Mouse (Mus musculus): ENCODE data around the gene Fbxo36. TPM values are rescaled to one million over a fixed set of nuclear protein-coding genes. Genes with fewer than 3 reads are reported as not detected.

Gene Fbxo36
- polyA plus RNA-seq, 1 experiment from 2014 or later = 9.4 TPM

- Histone ChIP-seq H3K27ac (ENCODE audit: low read depth) (no peak overlapping the region), H3K9me3 (ENCODE audit: low read depth, low read length) (no peaks in the 10 kb centered on the region), H3K27me3 (ENCODE audit: insufficient read depth, low read length) (no peaks in the 10 kb centered on the region), H3K4me2 (no peak overlapping the region), H3K9ac (no peak overlapping the region), H3K4me3 (ENCODE audit: low read depth, low read length) (no peak overlapping the region), H3K4me1 (ENCODE audit: insufficient read depth) (no peaks in the 10 kb centered on the region), H3K36me3 (ENCODE audit: insufficient read depth) (no peaks in the 10 kb centered on the region)
- DNase-seq (no peak), ATAC-seq (ENCODE audit: insufficient read depth) (no peak)
- TF ChIP-seq CTCF (IDR thresholded peaks at IDR 0.05; ENCODE audit: low read depth) = no peak
Measured at GRCm38 (mm10) chr1:84868311-84868710, 28.7 kb downstream of the Fbxo36 start.

GRCm38 (mm10) chr1:84868841-84869240 lies 29.2 kb downstream of the Fbxo36 start:
- Histone ChIP-seq H3K27ac (ENCODE audit: low read depth) (no peak overlapping the region), H3K9ac (no peak overlapping the region), H3K4me2 (no peak overlapping the region), H3K4me1 (ENCODE audit: insufficient read depth) (no peaks in the 10 kb centered on the region), H3K4me3 (ENCODE audit: low read depth, low read length) (no peak overlapping the region), H3K27me3 (ENCODE audit: insufficient read depth, low read length) (no peaks in the 10 kb centered on the region), H3K9me3 (ENCODE audit: low read depth, low read length) (no peaks in the 10 kb centered on the region), H3K36me3 (ENCODE audit: insufficient read depth) (no peaks in the 10 kb centered on the region)
- WGBS = 75% methylated on average over 4 of the region's 4 CpGs
- ATAC-seq (ENCODE audit: insufficient read depth) (no peak), DNase-seq (no peak)
- no peak for TF ChIP-seq CTCF (IDR thresholded peaks at IDR 0.05; ENCODE audit: low read depth)

- no peak for TF ChIP-seq CTCF (IDR thresholded peaks at IDR 0.05; ENCODE audit: low read depth)
- WGBS = 33% methylated on average over 7 of the region's 7 CpGs
- DNase-seq (no peak), ATAC-seq (ENCODE audit: insufficient read depth) (no peak)
- no peak overlapping the region for H3K4me3 ChIP-seq (ENCODE audit: low read depth, low read length)
- H3K9ac ChIP-seq = no peak overlapping the region
- no peak overlapping the region for H3K27ac ChIP-seq (ENCODE audit: low read depth)
- no peaks in the 10 kb centered on the region for H3K9me3 ChIP-seq (ENCODE audit: low read depth, low read length)
- no peaks in the 10 kb centered on the region for H3K27me3 ChIP-seq (ENCODE audit: insufficient read depth, low read length)
- no peaks in the 10 kb centered on the region for H3K4me1 ChIP-seq (ENCODE audit: insufficient read depth)
- H3K4me2 ChIP-seq = no peak overlapping the region
- no peaks in the 10 kb centered on the region for H3K36me3 ChIP-seq (ENCODE audit: insufficient read depth)
Measured at GRCm38 (mm10) chr1:84869498-84869897, 29.9 kb downstream of the Fbxo36 start.

- no peak for DNase-seq
- Histone ChIP-seq H3K9ac (no peak overlapping the region), H3K27ac (ENCODE audit: low read depth) (no peak overlapping the region), H3K4me3 (ENCODE audit: low read depth, low read length) (no peak overlapping the region), H3K4me1 (ENCODE audit: insufficient read depth) (no peaks in the 10 kb centered on the region), H3K27me3 (ENCODE audit: insufficient read depth, low read length) (no peaks in the 10 kb centered on the region), H3K4me2 (no peak overlapping the region), H3K9me3 (ENCODE audit: low read depth, low read length) (no peaks in the 10 kb centered on the region), H3K36me3 (ENCODE audit: insufficient read depth) (no peaks in the 10 kb centered on the region)
- WGBS = 55% methylated on average over 6 of the region's 6 CpGs
- no peak for ATAC-seq (ENCODE audit: insufficient read depth)
- no peak for TF ChIP-seq CTCF (IDR thresholded peaks at IDR 0.05; ENCODE audit: low read depth)
Measured at GRCm38 (mm10) chr1:84871131-84871530, 31.5 kb downstream of the Fbxo36 start.

- Histone ChIP-seq H3K4me2 (no peak overlapping the region), H3K27ac (ENCODE audit: low read depth) (no peak overlapping the region), H3K36me3 (ENCODE audit: insufficient read depth) (no peaks in the 10 kb centered on the region), H3K4me3 (ENCODE audit: low read depth, low read length) (no peak overlapping the region), H3K9me3 (ENCODE audit: low read depth, low read length) (no peaks in the 10 kb centered on the region), H3K27me3 (ENCODE audit: insufficient read depth, low read length) (no peaks in the 10 kb centered on the region), H3K9ac (no peak overlapping the region), H3K4me1 (ENCODE audit: insufficient read depth) (no peaks in the 10 kb centered on the region)
- DNase-seq (no peak), ATAC-seq (ENCODE audit: insufficient read depth) (no peak)
- TF ChIP-seq CTCF (IDR thresholded peaks at IDR 0.05; ENCODE audit: low read depth) = no peak
- WGBS = 32% methylated on average over 3 of the region's 3 CpGs
Measured at GRCm38 (mm10) chr1:84872105-84872504, 32.5 kb downstream of the Fbxo36 start.

- ATAC-seq (ENCODE audit: insufficient read depth) (no peak), DNase-seq (no peak)
- no peaks in the 10 kb centered on the region for H3K4me1 ChIP-seq (ENCODE audit: insufficient read depth)
- no peak overlapping the region for H3K27ac ChIP-seq (ENCODE audit: low read depth)
- WGBS = 60% methylated on average over 4 of the region's 4 CpGs
- no peak overlapping the region for H3K4me2 ChIP-seq
- no peaks in the 10 kb centered on the region for H3K27me3 ChIP-seq (ENCODE audit: insufficient read depth, low read length)
- no peaks in the 10 kb centered on the region for H3K36me3 ChIP-seq (ENCODE audit: insufficient read depth)
- H3K9ac ChIP-seq = no peak overlapping the region
- H3K4me3 ChIP-seq (ENCODE audit: low read depth, low read length) = no peak overlapping the region
- no peak for TF ChIP-seq CTCF (IDR thresholded peaks at IDR 0.05; ENCODE audit: low read depth)
- H3K9me3 ChIP-seq (ENCODE audit: low read depth, low read length) = no peaks in the 10 kb centered on the region
Measured at GRCm38 (mm10) chr1:84872939-84873338, 33.3 kb downstream of the Fbxo36 start.

- H3K4me2 ChIP-seq = no peak overlapping the region
- DNase-seq (no peak), ATAC-seq (ENCODE audit: insufficient read depth) (no peak)
- no peaks in the 10 kb centered on the region for H3K36me3 ChIP-seq (ENCODE audit: insufficient read depth)
- no peak overlapping the region for H3K27ac ChIP-seq (ENCODE audit: low read depth)
- no peaks in the 10 kb centered on the region for H3K27me3 ChIP-seq (ENCODE audit: insufficient read depth, low read length)
- no peaks in the 10 kb centered on the region for H3K9me3 ChIP-seq (ENCODE audit: low read depth, low read length)
- no peak overlapping the region for H3K4me3 ChIP-seq (ENCODE audit: low read depth, low read length)
- no peaks in the 10 kb centered on the region for H3K4me1 ChIP-seq (ENCODE audit: insufficient read depth)
- no peak overlapping the region for H3K9ac ChIP-seq
- 73% methylated on average over 2 of the region's 2 CpGs for WGBS
- TF ChIP-seq CTCF (IDR thresholded peaks at IDR 0.05; ENCODE audit: low read depth) = no peak
Measured at GRCm38 (mm10) chr1:84877590-84877989, 37.9 kb downstream of the Fbxo36 start.

- no peaks in the 10 kb centered on the region for H3K27me3 ChIP-seq (ENCODE audit: insufficient read depth, low read length)
- ATAC-seq (ENCODE audit: insufficient read depth) (no peak), DNase-seq (no peak)
- H3K36me3 ChIP-seq (ENCODE audit: insufficient read depth) = no peaks in the 10 kb centered on the region
- no peak overlapping the region for H3K4me3 ChIP-seq (ENCODE audit: low read depth, low read length)
- no peak for TF ChIP-seq CTCF (IDR thresholded peaks at IDR 0.05; ENCODE audit: low read depth)
- H3K9ac ChIP-seq = no peak overlapping the region
- no peaks in the 10 kb centered on the region for H3K9me3 ChIP-seq (ENCODE audit: low read depth, low read length)
- WGBS = 91% methylated on average over 8 of the region's 8 CpGs
- no peak overlapping the region for H3K27ac ChIP-seq (ENCODE audit: low read depth)
- no peaks in the 10 kb centered on the region for H3K4me1 ChIP-seq (ENCODE audit: insufficient read depth)
- H3K4me2 ChIP-seq = no peak overlapping the region
Measured at GRCm38 (mm10) chr1:84879571-84880120, 40.0 kb downstream of the Fbxo36 start.

All from lung, embryonic 14.5 days (tissue).